Mouse (Mus musculus): ENCODE data around the gene Serinc2. TPM values are rescaled to one million over a fixed set of nuclear protein-coding genes. Genes with fewer than 3 reads are reported as not detected.
"Not testable (repeated sequence)": the region's sequence is repeated elsewhere in the genome, so short reads cannot be mapped to it uniquely, and the experiment has no call there.

The Serinc2 gene
- polyA plus RNA-seq, 1 experiment from 2014 or later = 34.0 TPM

GRCm38 (mm10) chr4:130252441-130253157, 26.4 kb downstream of the Serinc2 start:
- no peak overlapping the region for H3K27ac ChIP-seq
- peak; percentile 92 for ATAC-seq (ENCODE audit: insufficient read depth, low FRiP score, low read depth)

GRCm38 (mm10) chr4:130251763-130252162, 27.2 kb downstream of the Serinc2 start:
- Histone ChIP-seq H3K4me2 (no peak overlapping the region), H3K27me3 (replicated peaks) (no peaks in the 10 kb centered on the region), H3K36me3 (no peaks in the 10 kb centered on the region), H3K9me3 (no peaks in the 10 kb centered on the region), H3K27ac (no peak overlapping the region), H3K9ac (no peak overlapping the region), H3K4me1 (no peaks in the 10 kb centered on the region), H3K4me3 (replicated peaks) (no peak overlapping the region)
- WGBS = 38% methylated on average over 3 of the region's 3 CpGs
- no peak for ATAC-seq (ENCODE audit: insufficient read depth, low FRiP score, low read depth)

More at GRCm38 (mm10) chr4:130252441-130253157, 26.4 kb downstream of the Serinc2 start:
- Histone ChIP-seq H3K36me3 (no peaks in the 10 kb centered on the region), H3K9ac (no peak overlapping the region), H3K27me3 (replicated peaks) (no peaks in the 10 kb centered on the region), H3K4me1 (no peaks in the 10 kb centered on the region), H3K4me3 (replicated peaks) (no peak overlapping the region), H3K9me3 (no peaks in the 10 kb centered on the region), H3K4me2 (no peak overlapping the region)
- 63% methylated on average over 8 of the region's 8 CpGs for WGBS

GRCm38 (mm10) chr4:130251172-130251705, 27.8 kb downstream of the Serinc2 start:
- H3K9me3 ChIP-seq = no peaks in the 10 kb centered on the region
- no peaks in the 10 kb centered on the region for H3K36me3 ChIP-seq
- no peak for ATAC-seq (ENCODE audit: insufficient read depth, low FRiP score, low read depth)
- H3K27ac ChIP-seq = no peak overlapping the region
- no peak overlapping the region for H3K4me3 ChIP-seq (replicated peaks)
- WGBS = 28% methylated on average over 7 of the region's 7 CpGs
- no peak overlapping the region for H3K9ac ChIP-seq
- no peak overlapping the region for H3K4me2 ChIP-seq
- H3K27me3 ChIP-seq (replicated peaks) = no peaks in the 10 kb centered on the region
- H3K4me1 ChIP-seq = no peaks in the 10 kb centered on the region

- Histone ChIP-seq H3K27ac (no peak overlapping the region), H3K4me3 (replicated peaks) (no peak overlapping the region), H3K27me3 (replicated peaks) (no peaks in the 10 kb centered on the region), H3K9ac (no peak overlapping the region), H3K4me2 (no peak overlapping the region), H3K36me3 (no peaks in the 10 kb centered on the region), H3K9me3 (no peaks in the 10 kb centered on the region), H3K4me1 (no peaks in the 10 kb centered on the region)
- no peak for ATAC-seq (ENCODE audit: insufficient read depth, low FRiP score, low read depth)
- 77% methylated on average over 3 of the region's 3 CpGs for WGBS
Measured at GRCm38 (mm10) chr4:130248636-130249035, 30.4 kb downstream of the Serinc2 start.

DNA sequence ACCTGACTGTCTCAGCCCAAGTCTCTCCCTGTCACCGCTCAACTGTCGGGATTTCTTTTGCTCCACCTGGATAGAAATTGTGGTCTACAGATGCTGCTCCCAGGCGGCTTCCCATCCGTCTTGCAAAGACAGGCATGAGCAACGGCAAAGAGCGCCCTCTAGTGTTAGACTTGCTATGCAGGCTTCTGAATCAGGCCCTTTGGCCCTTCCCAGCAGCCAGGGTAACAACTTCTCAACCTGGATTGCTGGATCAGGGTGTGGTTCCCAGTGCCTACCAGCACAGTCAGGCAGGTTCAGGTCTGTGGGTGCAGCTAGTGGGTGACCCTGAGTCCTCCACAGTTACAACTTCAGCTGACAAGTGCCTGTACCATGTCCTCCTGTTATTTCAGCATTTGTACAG, 32.9 kb downstream of the Serinc2 start:
- no peak overlapping the region for H3K9ac ChIP-seq
- H3K27ac ChIP-seq = no peak overlapping the region
- no peaks in the 10 kb centered on the region for H3K4me1 ChIP-seq
- WGBS = 1% methylated on average over 6 of the region's 6 CpGs
- no peaks in the 10 kb centered on the region for H3K27me3 ChIP-seq (replicated peaks)
- H3K4me3 ChIP-seq (replicated peaks) = no peak overlapping the region
- peak; percentile 65 for ATAC-seq (ENCODE audit: insufficient read depth, low FRiP score, low read depth)
- no peaks in the 10 kb centered on the region for H3K9me3 ChIP-seq
- H3K36me3 ChIP-seq = no peaks in the 10 kb centered on the region
- no peak overlapping the region for H3K4me2 ChIP-seq

GRCm38 (mm10) chr4:130244749-130245148, 34.3 kb downstream of the Serinc2 start:
- Histone ChIP-seq H3K9me3 (no peaks in the 10 kb centered on the region), H3K9ac (no peak overlapping the region), H3K27me3 (replicated peaks) (no peaks in the 10 kb centered on the region), H3K4me1 (no peaks in the 10 kb centered on the region), H3K36me3 (no peaks in the 10 kb centered on the region), H3K4me2 (no peak overlapping the region), H3K4me3 (replicated peaks) (no peak overlapping the region), H3K27ac (no peak overlapping the region)
- whole genome bisulfite sequencing = 65% methylated on average over 8 of the region's 8 CpGs
- ATAC-seq (ENCODE audit: insufficient read depth, low FRiP score, low read depth) = 0 out of 2 replicates have a peak, but pooled peaks have one; percentile 43

DNA sequence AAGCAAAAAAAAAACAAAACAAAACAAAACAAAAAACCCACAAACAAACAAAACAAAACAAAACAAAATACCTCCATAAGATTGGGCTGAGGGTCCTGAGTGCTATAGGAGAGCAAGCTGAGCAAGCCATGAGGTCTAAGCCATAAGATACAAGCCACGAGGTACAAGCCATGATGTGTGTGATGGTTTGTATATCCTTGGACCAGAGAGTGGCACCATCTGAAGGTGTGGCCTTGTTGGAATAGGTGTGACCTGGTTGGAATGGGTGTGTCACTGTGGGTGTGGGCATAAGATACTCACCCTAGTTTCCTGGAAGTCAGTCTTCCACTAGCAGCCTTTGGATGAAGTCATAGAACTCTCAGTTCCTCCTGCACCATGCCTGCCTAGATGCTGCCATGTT, 35.4 kb downstream of the Serinc2 start:
- H3K9ac ChIP-seq; H3K4me2 ChIP-seq; H3K4me1 ChIP-seq; ATAC-seq (ENCODE audit: insufficient read depth, low FRiP score, low read depth); H3K36me3 ChIP-seq; H3K9me3 ChIP-seq; H3K27ac ChIP-seq; H3K27me3 ChIP-seq (replicated peaks); H3K4me3 ChIP-seq (replicated peaks): not testable (repeated sequence)
- WGBS = 63% methylated on average over 1 of the region's 1 CpGs

GRCm38 (mm10) chr4:130242956-130243355, 36.0 kb downstream of the Serinc2 start:
- H3K9me3 ChIP-seq = no peaks in the 10 kb centered on the region
- no peak overlapping the region for H3K9ac ChIP-seq
- H3K27ac ChIP-seq = no peak overlapping the region
- no peaks in the 10 kb centered on the region for H3K27me3 ChIP-seq (replicated peaks)
- H3K4me2 ChIP-seq = no peak overlapping the region
- H3K4me3 ChIP-seq (replicated peaks) = no peak overlapping the region
- WGBS = 86% methylated on average over 5 of the region's 5 CpGs
- no peak for ATAC-seq (ENCODE audit: insufficient read depth, low FRiP score, low read depth)
- no peaks in the 10 kb centered on the region for H3K4me1 ChIP-seq
- no peaks in the 10 kb centered on the region for H3K36me3 ChIP-seq

DNA sequence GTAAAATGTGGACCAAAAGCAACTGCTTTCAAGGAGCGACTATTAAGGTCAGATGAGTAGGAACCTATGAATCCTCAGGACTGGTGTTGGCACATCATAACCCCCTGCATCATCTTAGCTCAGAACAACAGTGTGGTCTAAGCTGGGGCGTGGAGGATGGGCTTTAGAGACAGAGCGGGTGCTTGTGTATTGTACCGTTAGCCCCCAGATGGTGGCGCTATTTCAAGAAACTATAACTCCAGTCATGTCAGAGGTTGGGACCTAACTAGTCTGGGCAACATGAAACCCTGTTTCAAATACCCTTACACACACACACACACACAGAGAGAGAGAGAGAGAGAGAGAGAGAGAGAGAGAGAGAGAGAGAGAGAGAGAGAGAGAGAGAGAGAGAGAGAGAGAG, 38.3 kb downstream of the Serinc2 start:
- Histone ChIP-seq H3K36me3 (no peaks in the 10 kb centered on the region), H3K4me1 (no peaks in the 10 kb centered on the region), H3K27me3 (replicated peaks) (no peaks in the 10 kb centered on the region), H3K27ac (no peak overlapping the region), H3K9me3 (no peaks in the 10 kb centered on the region), H3K4me3 (replicated peaks) (no peak overlapping the region), H3K4me2 (no peak overlapping the region), H3K9ac (no peak overlapping the region)
- WGBS = 29% methylated on average over 5 of the region's 5 CpGs
- no peak for ATAC-seq (ENCODE audit: insufficient read depth, low FRiP score, low read depth)

- Histone ChIP-seq H3K4me3 (replicated peaks) (no peak overlapping the region), H3K9ac (no peak overlapping the region), H3K9me3 (no peaks in the 10 kb centered on the region), H3K27me3 (replicated peaks) (no peaks in the 10 kb centered on the region), H3K4me1 (no peaks in the 10 kb centered on the region), H3K4me2 (no peak overlapping the region), H3K36me3 (no peaks in the 10 kb centered on the region), H3K27ac (no peak overlapping the region)
- ATAC-seq (ENCODE audit: insufficient read depth, low FRiP score, low read depth) = no peak
- 86% methylated on average over 4 of the region's 4 CpGs for WGBS
Measured at GRCm38 (mm10) chr4:130237607-130238006, 41.4 kb downstream of the Serinc2 start.

DNA sequence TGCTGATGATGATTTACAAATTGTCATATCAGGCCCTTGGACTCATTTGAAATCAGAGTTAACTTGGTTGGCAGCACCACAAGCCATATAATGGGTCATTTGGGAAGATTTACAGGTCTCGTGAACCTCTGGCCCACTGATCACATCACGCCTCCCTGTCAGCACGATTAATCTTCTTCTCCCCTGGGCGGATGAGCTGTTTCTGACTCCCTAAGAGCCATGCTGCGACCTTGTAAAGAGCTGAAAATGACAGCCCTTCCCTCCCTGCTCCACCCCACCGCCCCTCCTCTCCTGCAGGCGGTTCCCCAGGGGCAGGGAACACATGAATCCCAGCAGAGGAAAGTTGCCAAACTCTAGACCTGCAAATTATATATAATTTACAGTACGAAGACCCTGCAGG, 42.6 kb downstream of the Serinc2 start:
- H3K36me3 ChIP-seq = no peaks in the 10 kb centered on the region
- ATAC-seq (ENCODE audit: insufficient read depth, low FRiP score, low read depth) = no peak
- H3K9me3 ChIP-seq = no peaks in the 10 kb centered on the region
- no peak overlapping the region for H3K27ac ChIP-seq
- H3K4me3 ChIP-seq (replicated peaks) = no peak overlapping the region
- H3K9ac ChIP-seq = no peak overlapping the region
- H3K27me3 ChIP-seq (replicated peaks) = no peaks in the 10 kb centered on the region
- no peaks in the 10 kb centered on the region for H3K4me1 ChIP-seq
- H3K4me2 ChIP-seq = no peak overlapping the region
- WGBS = 46% methylated on average over 8 of the region's 8 CpGs

GRCm38 (mm10) chr4:130224071-130224470, 54.9 kb downstream of the Serinc2 start:
- Histone ChIP-seq H3K27ac (no peak overlapping the region), H3K4me2 (no peak overlapping the region), H3K4me3 (replicated peaks) (no peak overlapping the region), H3K27me3 (replicated peaks) (no peaks in the 10 kb centered on the region), H3K9me3 (no peaks in the 10 kb centered on the region), H3K9ac (no peak overlapping the region), H3K36me3 (no peaks in the 10 kb centered on the region), H3K4me1 (no peaks in the 10 kb centered on the region)
- ATAC-seq (ENCODE audit: insufficient read depth, low FRiP score, low read depth) = no peak

Data from stomach, embryonic 15.5 days (tissue).